14 mouse cellular contexts compared by ENCODE assay signal in genomic region chr8:64738916-64739315, GRCm38 (mm10). TPM values are rescaled to one million over a fixed set of nuclear protein-coding genes. Genes with fewer than 3 reads are reported as not detected.
"Had no signal": no experiment of that assay in that cellular context is flagged by ENCODE, and none has a peak within 500 bp of the region (broad histone marks: within the 10 kb centered on the region; RNA-seq: fewer than 3 reads in every experiment).

No protein-coding gene starts in this region.

- DNase-seq: kidney, postnatal 25 days; lung, adult 2 months; lung, postnatal 14 days; midbrain, embryonic 14.5 days; right cerebral cortex, adult 18-20 months; right cerebral cortex, postnatal 25 days; thymus, postnatal 36 days had no signal

- H3K27me3 ChIP-seq: kidney, embryonic 15.5 days; liver, embryonic 15.5 days; neural tube, embryonic 12.5 days had no signal

- H3K4me1 ChIP-seq: kidney, embryonic 15.5 days; limb, embryonic 10.5 days; neural tube, embryonic 12.5 days had no signal

- H3K9ac ChIP-seq: kidney, embryonic 15.5 days; liver, embryonic 15.5 days; neural tube, embryonic 12.5 days had no signal

- H3K9me3 ChIP-seq: kidney, embryonic 15.5 days; limb, embryonic 10.5 days; liver, embryonic 15.5 days; neural tube, embryonic 12.5 days had no signal

- H3K36me3 ChIP-seq: liver, embryonic 15.5 days; neural tube, embryonic 12.5 days had no signal

- H3K4me2 ChIP-seq: kidney, embryonic 15.5 days; liver, embryonic 11.5 days; liver, embryonic 15.5 days; neural tube, embryonic 12.5 days had no signal

- H3K4me3 ChIP-seq: kidney, embryonic 15.5 days; left cerebral cortex, adult 2 months; limb, embryonic 10.5 days; liver, embryonic 15.5 days; neural tube, embryonic 12.5 days had no signal

- H3K27ac ChIP-seq: kidney, embryonic 15.5 days; left cerebral cortex, adult 2 months; limb, embryonic 10.5 days; liver, embryonic 15.5 days; neural tube, embryonic 12.5 days had no signal

RNA-seq across cellular contexts. Expression of gene Cpe, which starts 46.1 kb away (rescaled TPM):
- total RNA-seq: megakaryocyte progenitor cell, adult 5-6 weeks had no signal
